Mouse (Mus musculus): ENCODE results near the gene Svs1.
A peak's percentile ranks its signal among the peaks of the same experiment; 100 is the strongest.
"Not testable (repeated sequence)": the region's sequence is repeated elsewhere in the genome, so short reads cannot be mapped to it uniquely, and the experiment has no call there.

The Svs1 gene

GRCm38 (mm10) chr6:48986444-48986990, at the start of gene Svs1:
Gene Svs1 (plus strand): TSS chr6:48986861.
- no peak for DNase-seq

- no peak for DNase-seq
These were observed 37.1 kb upstream of the Svs1 start for GRCm38 (mm10) chr6:48949596-48949995.

DNA sequence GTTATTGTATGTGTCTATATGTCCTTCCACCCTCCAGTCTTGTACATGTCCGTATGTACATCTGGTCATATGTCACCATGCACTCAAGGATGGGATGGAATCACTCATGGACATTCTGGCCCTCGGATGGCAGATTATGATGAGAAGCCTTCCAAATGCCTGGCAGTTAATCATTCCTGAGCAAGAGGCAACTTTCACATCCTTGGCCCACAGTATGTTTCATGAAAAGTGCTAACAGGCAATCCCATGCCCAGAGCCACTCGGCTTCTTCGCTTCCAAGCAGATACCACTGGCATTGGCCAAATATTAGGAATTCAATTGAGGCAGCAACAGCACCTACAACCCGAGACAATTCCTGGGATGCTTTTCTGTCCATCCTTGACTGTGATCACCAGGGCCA, 36.0 kb upstream of the Svs1 start:
- no peak for DNase-seq

DNA sequence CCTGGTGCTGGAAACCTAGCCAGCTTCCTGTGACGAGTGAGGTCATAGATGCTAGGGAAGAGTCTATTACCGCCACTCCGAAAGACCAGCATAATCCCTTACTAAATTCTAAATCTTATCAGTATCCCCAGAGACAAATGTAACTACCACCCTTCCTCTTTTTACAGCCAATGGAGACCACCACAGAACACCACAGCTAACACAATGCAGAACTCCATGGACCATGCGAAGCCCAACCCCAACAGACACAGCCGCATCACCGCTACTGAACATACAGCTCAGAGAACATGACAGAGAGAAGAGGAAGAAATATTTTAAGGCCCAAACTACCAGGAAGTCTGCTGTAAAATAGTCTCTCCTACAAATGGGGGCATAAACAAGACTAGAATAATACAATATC, 35.0 kb upstream of the Svs1 start:
- DNase-seq: no peak

- no peak for DNase-seq
These were observed 33.4 kb upstream of the Svs1 start for GRCm38 (mm10) chr6:48953220-48953619.

GRCm38 (mm10) chr6:48954211-48954610, 32.5 kb upstream of the Svs1 start:
- no peak for DNase-seq

- peak; percentile 77 for DNase-seq
These were observed 31.7 kb upstream of the Svs1 start for GRCm38 (mm10) chr6:48954946-48955345.

- DNase-seq: no peak
These were observed 29.9 kb upstream of the Svs1 start for GRCm38 (mm10) chr6:48956785-48957184.

DNA sequence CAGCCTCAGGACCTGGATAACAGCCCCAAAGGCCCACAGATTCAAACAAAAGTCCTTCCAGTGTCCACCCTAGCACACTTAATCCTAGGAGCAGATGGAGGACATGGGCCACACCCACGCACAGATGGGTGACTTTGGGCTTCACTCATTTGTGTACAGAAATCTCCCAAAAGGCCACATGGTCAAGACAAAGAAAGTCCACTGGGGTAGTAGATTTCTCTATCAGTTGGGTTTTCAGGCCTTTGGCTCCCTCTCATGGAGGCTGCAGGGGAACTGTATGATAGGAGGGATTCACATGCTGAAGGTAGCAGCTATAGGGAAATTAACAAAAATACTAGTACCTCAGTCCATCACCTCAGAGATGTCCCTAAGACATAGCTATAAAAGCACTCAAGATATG, 28.6 kb upstream of the Svs1 start:
- peak; percentile 4 for DNase-seq

DNA sequence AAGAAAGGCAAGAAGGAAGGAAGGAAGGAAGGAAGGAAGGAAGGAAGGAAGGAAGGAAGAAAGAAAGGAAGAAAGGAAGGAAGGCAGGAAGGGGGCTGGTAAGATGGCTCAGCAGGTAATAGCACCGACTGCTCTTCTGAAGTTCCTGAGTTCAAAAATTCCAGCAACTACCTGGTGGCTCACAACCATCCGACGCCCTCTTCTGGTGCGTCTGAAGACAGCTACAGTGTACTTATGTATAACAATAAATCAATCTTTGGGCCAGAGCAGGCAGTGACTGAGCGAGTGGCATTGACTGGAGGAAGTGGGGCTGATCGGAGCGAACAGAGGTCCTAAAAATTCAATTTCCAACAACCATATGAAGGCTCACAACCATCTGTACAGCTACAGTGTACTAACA, 27.5 kb upstream of the Svs1 start:
- not testable (repeated sequence) for DNase-seq

DNA sequence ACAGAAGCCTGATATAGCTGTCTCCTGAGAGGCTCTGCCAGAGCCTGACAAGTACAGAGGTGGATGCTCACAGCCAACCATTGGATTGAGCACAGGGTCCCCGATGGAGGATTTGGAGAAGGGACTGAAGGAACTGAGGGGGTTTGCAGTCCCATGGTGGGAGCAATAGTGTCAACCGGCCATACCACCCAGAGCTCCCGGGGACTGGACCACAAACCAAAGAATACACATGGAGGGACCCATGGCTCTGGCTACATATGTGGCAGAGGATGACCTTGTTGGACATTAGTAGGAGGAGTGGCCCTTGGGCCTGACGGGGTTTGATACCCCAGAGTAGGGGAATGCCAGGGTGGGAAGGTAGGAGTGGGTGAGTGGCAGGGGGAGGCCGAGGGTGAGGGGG, 20.0 kb upstream of the Svs1 start:
- not testable (repeated sequence) for DNase-seq

GRCm38 (mm10) chr6:48967868-48968267, 18.8 kb upstream of the Svs1 start:
- DNase-seq: peak; percentile 24

- no peak for DNase-seq
These were observed 12.0 kb upstream of the Svs1 start, which contains the start of gene Doxl2 for GRCm38 (mm10) chr6:48974663-48975062. Gene Doxl2 (plus strand): TSS chr6:48974963.

DNA sequence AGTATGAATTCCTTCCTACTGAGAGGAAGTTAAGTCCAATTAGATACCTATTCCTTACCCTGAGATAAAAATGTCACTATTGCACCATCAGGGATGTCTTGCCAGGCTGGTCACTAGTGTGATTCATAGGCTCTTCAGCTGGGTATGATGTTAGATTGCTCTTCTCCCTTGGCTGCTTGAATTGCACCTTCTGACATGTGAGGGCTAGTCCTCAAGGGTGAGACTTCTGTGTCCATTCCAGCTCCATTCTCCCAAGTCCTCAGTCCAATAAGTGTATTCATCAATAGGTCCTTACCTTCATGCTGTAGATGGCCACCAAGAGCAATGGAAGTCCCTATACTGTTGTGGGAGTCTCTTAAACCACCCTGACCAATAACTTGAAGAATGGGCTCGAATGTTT, 7.0 kb upstream of the Svs1 start:
- DNase-seq: no peak

DNA sequence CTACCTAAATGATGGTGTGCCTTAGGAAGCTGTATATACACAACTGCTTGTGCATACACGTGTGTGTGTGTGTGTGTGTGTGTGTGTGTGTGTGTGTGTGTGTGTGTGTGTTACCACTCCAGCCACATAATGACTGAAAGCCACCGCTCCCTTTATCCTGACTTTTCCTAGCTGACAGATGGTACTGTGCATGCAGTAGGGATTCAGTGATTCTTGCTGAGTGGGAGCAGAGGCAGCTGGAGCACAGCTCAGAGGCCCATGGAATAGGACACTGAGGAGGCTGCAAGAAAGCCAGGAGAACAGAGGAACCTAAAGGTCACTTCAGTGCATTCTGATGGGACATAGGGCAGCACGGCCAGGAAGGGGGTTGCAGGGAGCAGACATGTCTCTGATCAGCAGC, 4.4 kb upstream of the Svs1 start:
- no peak for DNase-seq

GRCm38 (mm10) chr6:48989971-48990370, 3.3 kb downstream of the Svs1 start:
- no peak for DNase-seq

DNA sequence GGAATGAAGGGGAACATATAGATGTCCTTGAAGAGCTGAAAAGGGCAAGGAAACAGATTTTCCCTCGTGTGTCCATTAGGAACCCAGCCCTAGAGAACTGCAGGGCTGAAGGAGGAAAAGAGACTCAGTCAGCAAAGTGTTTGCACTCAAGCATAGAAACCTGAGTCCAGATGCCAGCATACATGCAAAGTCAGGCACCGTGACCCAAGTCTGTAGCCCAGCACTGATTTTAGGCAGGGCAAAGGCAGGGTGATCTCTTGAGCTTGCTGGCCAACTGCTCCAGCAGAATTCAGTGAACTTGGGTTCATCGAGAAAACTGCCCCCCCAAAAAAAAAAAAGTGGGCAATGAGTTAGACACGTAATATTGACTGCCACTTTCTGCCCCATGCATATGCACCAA, 5.3 kb downstream of the Svs1 start:
- no peak for DNase-seq

- no peak for DNase-seq
These were observed 11.5 kb downstream of the Svs1 start for GRCm38 (mm10) chr6:48998186-48998585.

- DNase-seq: no peak
These were observed 12.1 kb downstream of the Svs1 start for GRCm38 (mm10) chr6:48998796-48999195.

DNA sequence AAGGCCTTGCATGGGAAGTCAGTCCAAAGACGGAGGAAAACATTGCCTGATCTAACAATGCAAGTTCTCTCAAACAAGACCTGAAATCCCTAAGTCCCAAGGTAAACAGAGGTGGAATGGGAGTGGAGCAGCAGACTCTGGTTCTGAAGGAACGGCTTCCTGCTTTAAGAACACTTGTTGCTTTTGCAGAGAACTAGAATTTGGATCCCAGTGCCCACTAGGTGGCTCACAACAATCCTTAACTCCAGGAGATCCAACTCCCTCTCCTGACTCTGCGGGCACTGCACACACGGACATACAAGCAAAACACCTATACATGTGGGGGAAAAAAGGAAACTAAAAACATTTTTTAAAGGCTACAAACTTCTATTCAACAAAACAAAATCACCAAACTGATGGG, 16.7 kb downstream of the Svs1 start:
- peak; percentile 40 for DNase-seq

- peak; percentile 77 for DNase-seq
These were observed 21.3 kb downstream of the Svs1 start for GRCm38 (mm10) chr6:49007981-49008380.

- no peak for DNase-seq
These were observed 21.9 kb downstream of the Svs1 start for GRCm38 (mm10) chr6:49008420-49009160.

- no peak for DNase-seq
These were observed 22.5 kb downstream of the Svs1 start for GRCm38 (mm10) chr6:49009161-49009555.

- DNase-seq: no peak
These were observed 23.0 kb downstream of the Svs1 start for GRCm38 (mm10) chr6:49009665-49010064.

- no peak for DNase-seq
These were observed 24.5 kb downstream of the Svs1 start for GRCm38 (mm10) chr6:49011191-49011590.

Measured in lung, postnatal 36 days (tissue).